ENCODE assay signal across 16 mouse cellular contexts in genomic region chr4:35004473-35004872, GRCm38 (mm10).
DNase-seq lines count a peak whose midpoint lies in the region; ATAC-seq and TF ChIP-seq lines count a peak whose summit lies in the region.
"Had no signal": no experiment of that assay in that cellular context is flagged by ENCODE, and none has a peak within 500 bp of the region (broad histone marks: within the 10 kb centered on the region; RNA-seq: fewer than 3 reads in every experiment).

No protein-coding gene starts in this region.

- no peak overlapping the region for H3K4me2 ChIP-seq in limb, embryonic 15.5 days
- peak overlapping the region; percentile 44 for H3K4me2 ChIP-seq in intestine, postnatal 0 days (replicated peaks; ENCODE audit: low read depth)
- no peak overlapping the region for H3K4me2 ChIP-seq in forebrain, embryonic 14.5 days (ENCODE audit: low read length)
- H3K4me2 ChIP-seq: limb, embryonic 12.5 days; lung, embryonic 15.5 days; midbrain, embryonic 13.5 days had no signal

- 64% methylated on average over 8 of the region's 8 CpGs for WGBS in limb, embryonic 15.5 days
- WGBS in limb, embryonic 10.5 days, result 83% methylated on average over 8 of the region's 8 CpGs
- 41% methylated on average over 8 of the region's 8 CpGs for WGBS in intestine, postnatal 0 days
- 88% methylated on average over 8 of the region's 8 CpGs for WGBS in forebrain, embryonic 14.5 days

- no peaks in the 10 kb centered on the region for H3K36me3 ChIP-seq in limb, embryonic 15.5 days
- no peaks in the 10 kb centered on the region for H3K36me3 ChIP-seq in limb, embryonic 10.5 days
- no peaks in the 10 kb centered on the region for H3K36me3 ChIP-seq in intestine, postnatal 0 days (ENCODE audit: control insufficient read depth, insufficient read depth)
- no peaks in the 10 kb centered on the region for H3K36me3 ChIP-seq in forebrain, embryonic 14.5 days (ENCODE audit: control insufficient read depth, insufficient read depth, low read length)
- H3K36me3 ChIP-seq: limb, embryonic 12.5 days; lung, embryonic 15.5 days; midbrain, embryonic 13.5 days had no signal

- no peak for ATAC-seq in limb, embryonic 15.5 days (ENCODE audit: insufficient number of reproducible peaks, low FRiP score, low TSS enrichment, low read depth)
- peak; percentile 72 for ATAC-seq in intestine, postnatal 0 days
- ATAC-seq in forebrain, embryonic 14.5 days, result no peak
- ATAC-seq: midbrain, embryonic 13.5 days had no signal

- H3K27me3 ChIP-seq in limb, embryonic 15.5 days, result no peaks in the 10 kb centered on the region
- peaks cover 5% of the 10 kb centered on the region; the same call in 1 of the 2 replicates for H3K27me3 ChIP-seq in limb, embryonic 10.5 days (ENCODE audit: low read depth, poor library complexity, severe bottlenecking)
- H3K27me3 ChIP-seq in intestine, postnatal 0 days (replicated peaks; ENCODE audit: control insufficient read depth, insufficient read depth, low read length), result no peaks in the 10 kb centered on the region
- no peaks in the 10 kb centered on the region for H3K27me3 ChIP-seq in forebrain, embryonic 14.5 days (replicated peaks; ENCODE audit: control insufficient read depth, insufficient read depth, low read length)
- H3K27me3 ChIP-seq: limb, embryonic 12.5 days; lung, embryonic 15.5 days; midbrain, embryonic 13.5 days had no signal

- no peak overlapping the region for H3K9ac ChIP-seq in limb, embryonic 15.5 days
- no peak overlapping the region for H3K9ac ChIP-seq in intestine, postnatal 0 days (ENCODE audit: low read depth, low read length)
- no peak overlapping the region for H3K9ac ChIP-seq in forebrain, embryonic 14.5 days (ENCODE audit: low read length)
- H3K9ac ChIP-seq: limb, embryonic 12.5 days; lung, embryonic 15.5 days; midbrain, embryonic 13.5 days had no signal

- peak overlapping the region; percentile 18; the same call in 1 of the 2 replicates for H3K27ac ChIP-seq in limb, embryonic 15.5 days
- H3K27ac ChIP-seq in limb, embryonic 10.5 days, result no peak overlapping the region
- peak overlapping the region; percentile 85 for H3K27ac ChIP-seq in intestine, postnatal 0 days (ENCODE audit: low read depth, low read length)
- no peak overlapping the region for H3K27ac ChIP-seq in forebrain, embryonic 14.5 days (ENCODE audit: low read depth, low read length)
- H3K27ac ChIP-seq: heart, adult 2 months; left cerebral cortex, adult 2 months; limb, embryonic 12.5 days; lung, embryonic 15.5 days; midbrain, embryonic 13.5 days had no signal

- DNase-seq in limb, embryonic 10.5 days (ENCODE audit: low spot score), result no peak
- peak; percentile 25 for DNase-seq in thymus, postnatal 14 days
- no peak for DNase-seq in thymus, postnatal 10 days (ENCODE audit: low spot score in 2 of 2)
- DNase-seq in Muller cell, postnatal 12 days (ENCODE audit: inconsistent ontology term), result no peak
- DNase-seq in right cerebral cortex, postnatal 36 days (ENCODE audit: low spot score in 2 of 2), result no peak
- no peak for DNase-seq in forebrain, embryonic 14.5 days (ENCODE audit: low spot score)
- DNase-seq: cerebellum, adult 9-10 months; gastrocnemius, postnatal 10 days; heart, adult 2 months; right cerebral cortex, adult 18-20 months had no signal

- no peaks in the 10 kb centered on the region for H3K9me3 ChIP-seq in limb, embryonic 15.5 days
- H3K9me3 ChIP-seq in limb, embryonic 10.5 days (replicated peaks), result no peaks in the 10 kb centered on the region
- H3K9me3 ChIP-seq in intestine, postnatal 0 days (ENCODE audit: control insufficient read depth), result no peaks in the 10 kb centered on the region
- no peaks in the 10 kb centered on the region for H3K9me3 ChIP-seq in forebrain, embryonic 14.5 days (replicated peaks; ENCODE audit: control insufficient read depth, low read length)
- H3K9me3 ChIP-seq: limb, embryonic 12.5 days; lung, embryonic 15.5 days; midbrain, embryonic 13.5 days had no signal

- TF ChIP-seq CTCF in intestine, postnatal 0 days (IDR thresholded peaks at IDR 0.05; ENCODE audit: low read depth), result no peak

- no peak overlapping the region for H3K4me3 ChIP-seq in limb, embryonic 15.5 days
- no peak overlapping the region for H3K4me3 ChIP-seq in limb, embryonic 10.5 days
- no peak overlapping the region for H3K4me3 ChIP-seq in intestine, postnatal 0 days (ENCODE audit: low read depth, low read length)
- H3K4me3 ChIP-seq in forebrain, embryonic 14.5 days (ENCODE audit: low read depth, low read length), result no peak overlapping the region
- H3K4me3 ChIP-seq: heart, adult 2 months; left cerebral cortex, adult 2 months; limb, embryonic 12.5 days; lung, embryonic 15.5 days; midbrain, embryonic 13.5 days had no signal

- H3K4me1 ChIP-seq in limb, embryonic 15.5 days, result peaks cover 28% of the 10 kb centered on the region
- peaks cover 28% of the 10 kb centered on the region for H3K4me1 ChIP-seq in limb, embryonic 10.5 days
- peaks cover 3% of the 10 kb centered on the region; the same call in 1 of the 2 replicates for H3K4me1 ChIP-seq in intestine, postnatal 0 days (replicated peaks; ENCODE audit: control insufficient read depth, insufficient read depth, low read length)
- H3K4me1 ChIP-seq in forebrain, embryonic 14.5 days (ENCODE audit: control insufficient read depth, insufficient read depth, low read length), result peaks cover 12% of the 10 kb centered on the region

Comparison
In these comparisons a context has a peak if more than half of its experiments do, and no peak if none do; other contexts are left out.
1. H3K27ac ChIP-seq: peak in limb, embryonic 15.5 days (single experiment) and intestine, postnatal 0 days (single experiment); none in limb, embryonic 10.5 days (single experiment) and forebrain, embryonic 14.5 days (single experiment).